Mouse (Mus musculus): ENCODE measurements around the gene Ski.

Gene Ski

DNA sequence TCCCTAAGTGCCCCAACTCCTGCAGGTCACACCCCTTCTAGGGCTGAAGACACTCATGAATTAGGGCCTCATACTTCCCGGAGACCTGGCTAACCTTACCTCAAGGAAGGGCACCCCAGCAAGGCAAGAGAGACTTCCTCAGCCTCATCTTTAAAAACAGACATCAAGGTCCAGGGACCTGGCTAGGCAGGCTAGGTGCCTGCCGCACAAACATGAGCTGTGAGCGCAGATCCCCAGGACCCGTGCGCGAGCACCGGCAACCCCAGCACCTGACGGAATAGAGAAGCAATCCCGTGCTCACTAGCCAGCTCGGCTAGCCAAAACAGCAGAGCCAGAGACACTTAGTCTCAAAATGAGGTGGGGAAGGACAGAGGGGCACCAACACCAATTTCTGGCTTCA is 7.6 kb downstream of the Ski start:
- in situ Hi-C loops (cut with MboI, MseI): loop anchor here (25.0 kb wide), 1 partner anchor 1252 kb away; the partner anchor contains the start of gene A430005L14Rik

DNA sequence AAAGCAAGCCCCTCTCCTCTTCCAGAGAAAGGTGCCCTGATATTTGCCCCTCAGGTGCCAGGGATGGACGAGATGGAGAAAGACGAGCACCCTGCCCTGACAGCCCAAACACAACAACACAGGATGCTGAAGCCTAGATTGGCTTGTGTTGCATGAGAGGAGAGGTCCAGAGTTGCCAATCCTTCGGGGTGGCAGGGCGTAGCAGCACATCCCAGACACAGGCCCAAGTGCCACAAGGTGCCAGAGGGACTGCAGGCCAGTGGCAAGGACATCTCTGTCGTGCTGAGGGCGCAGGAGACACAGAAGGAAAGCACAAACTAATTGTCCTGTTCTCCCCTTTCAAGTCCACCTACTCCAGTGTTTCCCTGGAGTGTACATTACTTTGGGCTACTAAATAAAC is 8.2 kb downstream of the Ski start:
- in situ Hi-C loops (cut with MboI, MseI): loop anchor here (25.0 kb wide), 1 partner anchor 1252 kb away; the partner anchor contains the start of gene A430005L14Rik

DNA sequence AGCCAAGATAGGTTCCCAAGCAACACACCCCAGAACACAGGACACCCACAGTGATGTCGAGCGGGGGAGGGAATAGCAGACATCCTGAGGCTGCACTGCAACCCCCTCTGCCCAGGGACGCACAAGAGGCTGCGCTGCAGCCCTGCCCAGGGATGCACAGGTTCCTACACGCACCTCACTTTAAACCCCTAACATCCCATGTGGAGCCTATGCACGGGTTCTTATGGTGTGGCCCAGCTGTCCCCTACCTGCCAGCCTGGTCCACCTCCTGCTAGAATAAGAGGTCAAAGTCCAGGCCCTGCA is 8.7 kb downstream of the Ski start:
- in situ Hi-C loops (cut with MboI, MseI): loop anchor here (25.0 kb wide), 1 partner anchor 1251 kb away; the partner anchor contains the start of gene A430005L14Rik

DNA sequence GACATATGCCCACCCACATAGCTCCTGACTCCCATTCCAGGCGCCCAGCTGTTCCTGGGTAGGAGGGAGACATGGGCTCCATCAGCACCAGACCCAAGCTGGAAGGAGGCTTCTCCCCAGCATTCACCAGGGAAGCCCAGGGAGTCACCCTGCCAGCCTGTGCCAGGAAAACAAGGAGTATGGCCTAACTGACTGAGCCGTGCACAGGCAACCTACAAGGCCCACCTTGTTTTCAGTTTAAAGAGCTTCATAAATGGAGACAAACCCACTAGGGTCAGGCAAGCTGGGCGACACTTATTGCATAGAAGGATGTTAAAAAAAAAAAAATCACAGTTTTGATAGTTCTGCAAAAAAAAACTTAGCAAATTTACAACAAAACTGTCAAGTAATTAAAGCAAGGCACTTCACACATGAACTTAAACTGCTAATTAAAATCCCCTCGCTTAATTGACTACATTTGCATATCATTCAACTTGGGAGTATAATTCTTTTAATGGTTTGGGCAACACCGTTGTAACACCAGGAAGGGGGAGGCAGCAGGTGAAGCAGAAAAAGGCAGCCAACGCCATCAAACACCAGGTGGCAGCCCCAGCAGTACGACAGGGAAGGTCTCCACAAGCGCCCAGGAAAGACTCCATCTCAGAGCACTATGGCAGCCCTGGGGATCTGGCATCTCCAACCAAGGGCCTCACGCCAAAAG is 9.2 kb downstream of the Ski start:
- in situ Hi-C loops (cut with MboI, MseI): loop anchor here (25.0 kb wide), 1 partner anchor 1251 kb away; the partner anchor contains the start of gene A430005L14Rik

DNA sequence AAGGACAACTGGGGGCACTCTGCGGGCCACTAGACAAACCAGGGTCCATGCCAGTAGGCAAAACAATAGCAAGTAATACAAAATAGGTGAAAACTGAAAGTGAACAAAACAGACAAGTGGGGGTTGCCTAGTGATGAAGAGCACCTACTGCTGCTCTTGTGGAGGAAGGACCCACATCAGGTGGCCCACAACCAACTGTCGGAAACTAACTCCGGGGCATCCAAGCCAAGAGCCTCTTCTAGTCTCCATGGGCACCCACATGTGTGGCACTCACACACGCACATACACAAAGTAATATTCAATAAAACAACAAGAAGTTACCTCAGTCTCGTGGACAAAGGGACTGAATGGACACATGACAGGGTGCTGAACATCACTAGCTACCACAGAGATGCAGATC is 12.9 kb downstream of the Ski start:
- in situ Hi-C loops (cut with MboI, MseI): loop anchor here (5.0 to 25.0 kb wide), 2 partner anchors 38 to 1247 kb away; partner anchors contain the start of genes A430005L14Rik and Faap20

DNA sequence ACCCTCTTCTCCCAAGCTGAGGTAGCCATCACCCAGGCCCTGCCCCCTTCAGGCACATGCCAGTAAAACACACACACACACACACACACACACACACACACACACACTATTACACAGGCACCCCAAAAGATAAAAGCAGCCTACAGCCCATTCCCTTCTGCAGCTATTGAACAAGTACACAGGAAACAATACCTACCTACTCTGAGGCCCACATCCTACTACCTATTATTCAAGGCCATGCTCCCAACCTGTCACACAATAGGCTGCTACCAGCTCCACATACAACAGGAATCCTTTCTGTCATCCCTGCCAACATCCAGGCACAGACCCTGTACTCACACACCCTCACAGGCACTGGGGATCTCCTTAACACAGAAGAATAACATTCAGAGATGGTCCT is 13.3 kb downstream of the Ski start:
- in situ Hi-C loops (cut with MboI, MseI): loop anchor here (5.0 to 25.0 kb wide), 2 partner anchors 38 to 1247 kb away; partner anchors contain the start of genes A430005L14Rik and Faap20

DNA sequence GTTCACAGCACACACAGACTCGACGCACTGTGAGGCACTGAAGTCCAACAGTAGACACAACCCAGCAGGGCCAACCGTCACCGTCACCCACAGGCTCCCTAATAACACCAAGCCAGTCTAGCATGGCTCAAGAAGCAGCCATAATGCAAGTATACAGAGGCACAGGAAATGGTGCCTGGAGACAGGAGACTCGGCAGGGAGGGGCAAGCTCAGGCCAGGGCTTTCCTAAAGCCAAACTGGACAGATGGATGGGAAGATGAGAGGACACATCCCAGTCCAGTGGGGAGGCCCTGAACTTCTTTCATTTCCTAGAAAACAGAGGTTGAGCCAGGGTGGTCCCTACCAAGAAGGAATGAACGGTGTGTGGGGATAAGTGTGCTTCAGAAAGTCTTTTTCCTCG is 13.8 kb downstream of the Ski start:
- in situ Hi-C loops (cut with MboI, MseI): loop anchor here (5.0 to 25.0 kb wide), 2 partner anchors 39 to 1246 kb away; partner anchors contain the start of genes A430005L14Rik and Faap20

DNA sequence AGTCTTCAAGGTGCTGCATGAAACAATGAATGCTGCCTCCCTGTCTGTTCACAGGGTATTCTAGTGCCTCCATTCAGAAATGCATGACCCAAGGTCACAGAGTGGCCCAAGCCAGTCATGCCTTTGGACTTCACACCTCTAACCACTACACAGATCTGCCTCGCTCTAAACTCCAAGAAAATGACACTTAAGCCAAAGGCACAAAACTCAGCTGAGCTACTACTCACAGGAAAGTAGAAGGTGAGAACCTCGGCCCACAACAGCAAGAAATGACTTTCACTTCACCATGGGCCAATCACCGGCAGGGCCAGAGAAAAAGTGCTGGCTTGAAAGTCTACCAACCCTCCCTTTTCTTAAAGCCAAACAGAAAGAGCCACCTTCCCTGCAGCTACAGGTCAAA is 14.6 kb downstream of the Ski start:
- in situ Hi-C loops (cut with MboI, MseI): loop anchor here (5.0 to 25.0 kb wide), 2 partner anchors 39 to 1246 kb away; partner anchors contain the start of genes A430005L14Rik and Faap20

DNA sequence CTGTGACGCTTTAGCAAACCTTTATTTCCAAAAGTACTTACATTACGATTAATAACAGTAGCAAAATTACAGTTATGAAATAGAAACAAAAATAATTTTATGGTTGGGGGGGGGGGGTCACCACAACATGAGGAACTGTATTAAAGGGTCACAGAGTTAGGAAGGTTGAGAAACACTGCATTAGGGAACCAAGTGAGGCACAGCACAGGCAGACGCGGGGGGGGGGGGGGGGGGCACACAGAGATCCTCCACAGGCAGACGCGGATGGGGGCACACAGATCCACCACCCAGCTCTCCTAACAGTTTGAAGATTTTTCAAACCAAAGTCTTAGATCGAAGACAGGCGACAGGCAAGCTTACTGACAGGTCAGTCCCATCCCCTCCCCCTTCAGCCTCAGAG is 15.9 kb downstream of the Ski start:
- in situ Hi-C loops (cut with MboI, MseI): loop anchor here (5.0 to 25.0 kb wide), 2 partner anchors 41 to 1244 kb away; partner anchors contain the start of genes A430005L14Rik and Faap20

DNA sequence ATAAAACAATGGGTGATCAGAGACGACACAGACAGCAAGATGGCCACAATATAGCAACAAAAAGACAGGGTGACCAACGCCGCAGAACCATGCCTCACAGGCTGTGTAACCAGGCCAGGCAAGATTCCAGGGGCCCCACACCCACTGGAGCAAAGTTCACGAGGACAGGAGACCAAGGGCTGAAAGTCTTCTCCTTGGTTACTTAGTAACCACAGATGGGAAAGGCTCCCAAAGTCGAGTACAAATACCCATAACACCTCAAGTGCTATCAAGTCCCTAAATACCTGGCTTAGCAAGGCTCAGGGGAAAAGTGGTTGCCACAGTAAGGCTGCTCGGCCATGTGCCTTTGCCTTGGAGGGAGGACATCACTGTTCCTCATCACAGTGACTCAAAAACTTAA is 16.5 kb downstream of the Ski start:
- in situ Hi-C loops (cut with MboI, MseI): loop anchor here (5.0 to 25.0 kb wide), 2 partner anchors 41 to 1244 kb away; partner anchors contain the start of genes A430005L14Rik and Faap20

DNA sequence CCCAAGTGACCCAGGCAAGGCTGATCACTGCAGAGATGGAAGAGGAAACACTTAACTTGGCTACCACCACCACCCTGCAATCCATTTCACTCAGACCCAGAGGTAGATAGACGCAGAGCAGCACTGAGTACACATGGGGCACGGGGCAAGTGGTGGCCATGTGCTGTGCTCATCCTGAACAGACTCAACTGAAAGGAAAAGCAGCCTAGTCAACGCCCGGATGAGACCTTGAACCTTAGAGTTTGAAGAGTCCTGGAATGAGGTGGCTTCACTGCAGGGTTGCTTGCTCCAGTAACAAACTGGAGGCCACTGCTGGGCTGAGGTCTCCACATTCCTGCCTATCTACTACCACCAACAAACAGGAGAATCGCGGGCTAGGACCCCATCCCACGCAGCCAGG is 20.6 kb downstream of the Ski start:
- in situ Hi-C loops (cut with MboI, MseI): loop anchor here (25.0 kb wide), 1 partner anchor 1239 kb away; the partner anchor contains the start of gene A430005L14Rik

DNA sequence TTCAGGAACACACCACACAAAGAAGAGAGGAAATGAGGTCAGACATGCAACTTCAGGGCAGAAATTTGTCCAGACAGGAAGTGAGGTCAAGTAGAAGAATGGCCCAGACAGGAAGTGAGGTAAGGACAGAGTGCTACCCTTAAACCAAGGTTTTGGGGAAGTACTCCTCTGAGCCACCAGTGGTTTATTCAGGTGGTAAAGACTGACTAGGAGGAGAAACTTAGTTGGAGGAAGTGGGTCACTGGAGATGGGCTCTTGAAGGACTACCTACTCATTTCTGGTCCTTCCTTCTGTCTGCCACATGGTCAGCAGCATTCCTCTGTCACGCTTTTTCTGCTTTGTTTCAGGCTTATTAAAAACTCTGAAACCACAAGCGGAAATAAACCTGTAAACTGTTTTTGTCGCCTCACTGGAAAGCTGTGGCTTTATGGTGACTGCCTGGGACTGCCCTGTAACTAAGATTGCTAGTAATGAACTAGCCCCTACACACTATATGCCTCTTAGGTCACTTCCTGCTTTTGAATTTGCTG is 21.5 kb downstream of the Ski start:
- in situ Hi-C loops (cut with MboI, MseI): loop anchor here (25.0 kb wide), 1 partner anchor 1239 kb away; the partner anchor contains the start of gene A430005L14Rik

DNA sequence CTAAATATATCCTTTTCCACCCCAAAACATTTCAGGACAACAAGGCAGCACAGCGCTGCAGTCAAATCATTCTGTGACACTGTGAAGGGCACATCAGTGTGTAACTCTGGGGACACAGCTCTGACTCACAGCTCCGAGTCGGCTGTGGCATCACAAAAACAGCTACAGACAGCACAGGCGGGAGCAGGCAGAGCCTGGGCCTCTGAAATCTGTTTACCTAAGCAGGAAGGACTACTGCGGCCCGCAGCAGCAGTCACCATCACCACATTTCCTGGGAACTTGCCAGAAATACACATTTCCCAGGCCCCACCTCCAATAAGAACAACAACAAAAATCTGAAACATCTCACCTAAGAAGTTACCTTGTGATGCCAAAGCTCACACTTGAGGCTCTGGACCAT is 24.7 kb downstream of the Ski start:
- in situ Hi-C loops (cut with MboI, MseI): no loop called here

DNA sequence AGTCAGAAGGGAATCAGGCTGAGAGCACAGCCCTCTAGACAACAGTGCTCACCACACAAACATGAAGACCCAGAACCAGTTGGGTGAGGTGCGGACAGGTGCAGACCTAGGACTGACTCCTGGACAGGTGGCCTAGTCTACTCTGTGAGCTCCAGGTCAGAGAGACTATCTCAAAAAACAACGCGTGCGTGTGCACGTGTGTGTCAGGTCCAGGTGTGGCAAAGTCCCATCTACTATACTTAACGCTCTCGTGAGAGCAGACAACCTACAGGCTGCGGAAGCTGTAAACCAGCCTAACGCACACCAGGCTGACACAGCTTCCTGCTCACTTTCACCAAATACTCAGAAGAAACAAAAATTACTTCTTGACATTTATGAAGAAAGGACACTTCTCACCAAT is 27.2 kb downstream of the Ski start:
- in situ Hi-C loops (cut with MboI, MseI): no loop called here

DNA sequence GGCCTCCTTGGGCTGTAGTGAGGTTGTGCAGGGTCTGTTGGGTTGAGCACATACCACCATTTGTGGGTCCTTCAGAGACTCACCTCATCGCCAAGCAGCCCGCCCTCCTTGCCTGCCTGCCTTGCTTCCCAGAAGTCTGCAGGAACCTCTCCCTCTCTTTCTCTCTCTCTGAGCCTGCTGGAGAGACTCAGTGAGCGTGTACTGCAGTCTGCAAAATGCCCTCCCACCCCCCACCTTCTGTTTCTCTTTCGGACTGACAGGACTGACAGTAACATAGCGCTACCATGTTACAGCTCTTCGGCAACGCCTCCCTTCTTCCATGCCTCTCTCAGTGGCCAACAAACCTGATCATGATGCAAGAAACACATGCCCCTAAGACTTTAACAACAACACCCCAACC is 32.1 kb downstream of the Ski start:
- in situ Hi-C loops (cut with MboI, MseI): no loop called here

DNA sequence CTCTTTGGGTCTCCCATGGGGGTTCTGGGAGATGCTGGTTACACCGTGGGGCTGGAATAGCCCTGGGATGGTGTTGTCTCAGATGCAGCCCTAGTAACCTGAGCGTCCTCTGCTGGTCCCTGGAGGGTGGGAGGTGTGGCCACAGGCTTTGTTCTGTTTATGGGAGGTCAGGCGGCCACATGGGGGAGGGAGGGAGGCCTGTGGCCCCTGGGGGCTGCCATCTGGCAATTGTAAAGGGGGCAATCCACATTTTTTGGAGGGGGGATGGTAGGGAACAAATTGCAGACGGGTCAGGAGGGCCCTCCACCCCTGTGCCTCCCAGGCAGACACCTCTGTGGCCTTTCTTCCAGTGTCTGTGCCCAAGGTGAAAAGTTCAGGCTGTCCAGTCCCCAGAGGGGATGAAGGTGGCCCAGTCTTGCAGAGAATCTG is 32.7 kb downstream of the Ski start:
- in situ Hi-C loops (cut with MboI, MseI): no loop called here

DNA sequence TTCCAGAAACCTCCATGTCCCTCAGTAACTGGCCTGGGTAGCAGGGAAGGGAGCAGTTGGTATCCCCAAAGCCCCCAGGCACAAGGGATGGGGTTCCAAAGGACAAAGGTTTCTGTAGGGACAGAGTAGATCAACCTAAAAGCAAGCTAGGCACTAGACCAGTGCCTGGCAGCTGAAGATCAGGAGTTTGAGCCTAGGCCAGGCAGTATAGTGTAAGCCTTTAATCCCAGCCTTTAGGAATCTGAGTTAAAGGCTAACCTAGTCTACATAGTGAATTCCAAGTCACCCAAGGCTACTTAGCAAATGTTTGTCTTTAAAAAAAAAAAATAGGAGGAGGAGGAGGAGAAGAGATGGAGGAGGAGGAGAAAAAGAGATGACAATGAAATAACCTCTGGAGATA is 33.6 kb downstream of the Ski start:
- in situ Hi-C loops (cut with MboI, MseI): no loop called here

DNA sequence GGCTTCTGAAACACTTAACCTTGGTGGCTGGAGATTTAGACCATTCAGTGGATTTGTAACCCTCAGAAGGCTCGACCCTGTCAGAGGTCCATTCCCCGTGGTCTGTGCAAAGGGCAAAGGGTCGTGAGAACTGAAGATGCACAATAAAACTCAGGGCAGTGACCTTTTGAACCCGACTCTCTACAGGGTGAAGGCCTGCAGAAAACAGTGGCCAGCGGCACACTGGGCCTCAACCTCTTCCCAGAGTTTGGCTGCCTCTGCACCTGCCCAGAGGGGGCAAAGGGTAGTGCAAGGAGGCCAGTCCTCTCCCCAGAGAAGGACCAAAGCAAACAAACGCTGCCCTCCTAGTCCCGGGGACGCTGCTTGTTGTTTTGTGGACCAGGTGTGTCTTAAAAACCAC is 34.1 kb downstream of the Ski start:
- in situ Hi-C loops (cut with MboI, MseI): no loop called here

DNA sequence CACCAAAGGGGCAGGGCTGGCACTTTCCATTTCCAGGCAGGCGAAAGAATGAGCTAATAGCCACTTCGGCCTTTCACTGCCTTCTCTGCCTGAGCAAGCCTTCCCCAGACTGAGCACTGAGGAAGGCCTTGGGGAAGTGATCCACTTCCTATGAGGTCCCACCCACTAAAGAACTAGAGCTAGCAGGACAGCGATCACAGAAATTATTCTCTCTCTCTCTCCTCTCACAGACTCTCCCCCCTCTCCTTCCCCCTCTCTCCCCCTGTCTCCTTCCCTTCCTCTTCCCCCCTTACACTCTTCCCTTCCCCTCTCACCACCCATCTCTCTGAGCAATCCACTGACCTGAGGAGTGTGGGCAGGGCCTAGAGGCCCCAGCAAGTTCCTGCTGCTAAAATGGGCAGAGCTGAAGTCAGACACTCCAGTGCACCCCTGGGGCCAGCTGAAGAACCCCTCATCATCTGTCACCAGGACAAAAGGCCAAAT is 35.2 kb downstream of the Ski start:
- in situ Hi-C loops (cut with MboI, MseI): no loop called here

DNA sequence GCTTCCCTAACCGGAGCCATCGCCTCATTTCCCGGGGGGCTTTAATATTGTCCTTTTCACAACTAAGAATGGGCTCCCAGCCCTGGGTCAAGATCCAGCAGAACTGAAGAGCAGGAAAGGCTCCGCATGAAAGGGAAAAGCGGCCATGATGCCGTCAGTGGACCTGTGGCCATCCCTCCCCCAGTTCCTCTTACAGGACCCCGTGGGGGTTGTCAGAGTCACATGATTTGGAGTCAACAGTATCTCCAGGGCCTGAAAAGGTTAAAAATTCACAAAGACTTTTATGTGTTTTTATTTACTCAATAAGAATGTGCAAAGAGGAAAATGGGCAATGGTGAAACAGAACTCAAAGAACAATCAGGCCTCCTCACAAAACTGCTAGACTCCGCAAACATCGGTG is 36.5 kb downstream of the Ski start:
- in situ Hi-C loops (cut with MboI, MseI): no loop called here

DNA sequence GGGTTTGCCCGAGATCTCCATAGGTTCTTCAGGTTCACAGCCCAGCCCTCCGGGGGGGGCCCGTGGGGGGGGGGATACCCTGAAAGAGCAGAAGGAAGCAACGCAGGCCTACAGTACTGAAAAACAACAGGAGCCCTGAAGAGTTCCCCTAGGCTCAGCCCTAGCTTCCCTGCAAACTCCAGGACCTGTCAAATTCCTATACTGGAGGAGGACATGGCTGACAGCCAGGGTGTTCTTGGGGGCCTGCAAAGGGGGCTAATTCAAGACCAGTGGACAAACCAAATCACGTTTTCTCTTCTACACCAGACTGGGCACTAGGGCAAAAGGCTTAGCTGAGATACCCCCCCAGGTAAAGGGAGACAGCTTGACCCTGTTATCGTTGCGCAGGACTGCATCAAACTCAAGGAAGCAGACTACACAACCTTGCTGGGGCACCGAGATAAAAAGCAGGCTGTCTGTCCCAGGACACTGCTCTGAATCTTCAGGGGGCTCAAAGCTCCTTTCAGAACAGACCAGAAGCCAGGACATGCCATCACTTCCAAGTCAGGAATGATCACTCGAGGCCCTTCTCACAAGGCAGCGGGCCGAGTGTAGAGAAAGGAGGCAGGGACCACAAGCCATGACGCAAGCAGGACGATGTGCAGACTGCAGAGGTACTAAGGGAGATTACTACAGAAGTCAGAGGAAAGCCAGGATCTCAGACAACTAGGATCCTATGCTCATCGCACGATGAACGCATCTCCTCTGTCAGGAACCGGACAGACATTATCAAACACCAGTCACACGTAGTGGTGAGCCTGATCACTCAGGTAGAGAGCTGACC is 37.9 kb downstream of the Ski start:
- in situ Hi-C loops (cut with MboI, MseI): no loop called here

DNA sequence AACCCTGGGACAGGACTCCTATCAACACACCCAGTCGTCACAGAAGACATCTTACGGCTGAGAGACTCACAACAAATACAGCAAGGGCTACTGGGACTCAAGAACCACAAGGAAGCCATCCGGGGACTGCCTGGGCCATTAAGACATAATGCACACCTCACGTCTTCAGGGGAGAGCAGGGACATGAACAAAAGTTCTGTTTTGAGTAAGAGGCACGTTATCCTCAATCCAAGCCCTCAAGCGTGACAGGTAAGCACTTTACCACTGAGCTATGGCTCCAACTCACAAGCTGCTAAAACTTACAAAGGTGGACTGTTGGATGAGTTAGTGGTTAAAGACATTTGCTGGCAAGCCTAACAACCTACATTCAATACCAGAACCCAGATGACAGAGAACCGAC is 39.2 kb downstream of the Ski start:
- in situ Hi-C loops (cut with MboI, MseI): no loop called here
